Mouse (Mus musculus) stomach, embryonic 14.5 days (tissue): ENCODE results near the gene Hoxb4. TPM values are rescaled to one million over a fixed set of nuclear protein-coding genes. Genes with fewer than 3 reads are reported as not detected.
A peak's percentile ranks its signal among the peaks of the same experiment; 100 is the strongest.

Source experiments
- ATAC-seq: fragments of 200-750 bp; cut with Nextera tagmentation; 2 replicates; pipeline ENCODE4 v1.8.0; 2017; ENCODE audit warnings: low read depth, moderate TSS enrichment; ENCODE audit not compliant: insufficient number of reproducible peaks, insufficient read depth, low FRiP score
- H3K27ac ChIP-seq: fragments of 300-500 bp; sonication (generic); 2 replicates; pipeline ENCODE4 v1.5.1; 2014; ENCODE audit warnings: mild to moderate bottlenecking, low read length, moderate library complexity, mixed read lengths
- H3K27me3 ChIP-seq: fragments of 300-500 bp; sonication (generic); 2 replicates; pipeline ENCODE4 v1.6.1; 2014; ENCODE audit warnings: low read length, control low read depth, mixed read lengths; ENCODE audit not compliant: control insufficient read depth, insufficient read depth
- H3K36me3 ChIP-seq: fragments of 300-500 bp; sonication (generic); 2 replicates; pipeline ENCODE4 v1.6.1; 2014; ENCODE audit warnings: mild to moderate bottlenecking, control low read depth, low read length, moderate library complexity, mixed read lengths; ENCODE audit not compliant: control insufficient read depth, insufficient read depth
- H3K4me1 ChIP-seq: fragments of 300-500 bp; sonication (generic); 2 replicates; pipeline ENCODE4 v1.6.1; 2014; ENCODE audit warnings: low read length, control low read depth, mixed read lengths; ENCODE audit not compliant: control insufficient read depth, insufficient read depth
- H3K4me2 ChIP-seq: fragments of 300-500 bp; sonication (generic); replicated peaks from 2 replicates; pipeline ENCODE4 v1.6.1; 2014; ENCODE audit warnings: low read depth, low read length, control low read depth
- H3K4me3 ChIP-seq: fragments of 300-500 bp; sonication (generic); 2 replicates; pipeline ENCODE4 v1.5.1; 2014; ENCODE audit warnings: low read depth, low read length, control low read depth
- H3K9ac ChIP-seq: fragments of 300-500 bp; sonication (generic); replicated peaks from 2 replicates; pipeline ENCODE4 v1.6.1; 2014; ENCODE audit warnings: low read depth, mild to moderate bottlenecking, control low read depth, low read length, moderate library complexity, mixed read lengths
- H3K9me3 ChIP-seq: fragments of 300-500 bp; sonication (generic); 2 replicates; pipeline ENCODE4 v1.6.1; 2016; ENCODE audit warnings: low read depth, low read length, control low read depth; ENCODE audit not compliant: control insufficient read depth
- WGBS: fragments of 180-500 bp; shearing (Covaris S2); extraction: QIAGEN DNeasy Blood & Tissue Kit; methylation state at CpG from one replicate; pipeline ENCODE4 v1.1.7; 2014; 5-methylcytosine and 5-hydroxymethylcytosine counted together
- polyA plus RNA-seq: library from polyadenylated mRNA; unstranded; fragments of >200 nt; fragmentation: Nextera tagmentation; extraction: Ambion mirVana; gene quantifications from 2 replicates; pipeline ENCODE4 v1.2.1, GENCODE M21; 2014

Hoxb4 gene
- polyA plus RNA-seq, 1 experiment from 2014 or later = 3.7 TPM

- Histone ChIP-seq H3K9ac (peak overlapping the region; percentile 96), H3K4me2 (peak overlapping the region; percentile 95), H3K36me3 (0 out of 2 replicates have a peak, but pooled peaks cover 2% of the 10 kb centered on the region), H3K4me3 (peak overlapping the region; percentile 70), H3K4me1 (peaks cover 40% of the 10 kb centered on the region), H3K27ac (peak overlapping the region; percentile 100), H3K9me3 (no peaks in the 10 kb centered on the region), H3K27me3 (no peaks in the 10 kb centered on the region)
- no peak for ATAC-seq
- WGBS = 8% methylated on average over 12 of the region's 12 CpGs
Observed at GRCm38 (mm10) chr11:96326705-96327104, 8.6 kb downstream of the Hoxb4 start.

GRCm38 (mm10) chr11:96327122-96327521 lies 9.1 kb downstream of the Hoxb4 start:
- H3K36me3 ChIP-seq = 0 out of 2 replicates have a peak, but pooled peaks cover 2% of the 10 kb centered on the region
- WGBS = 17% methylated on average over 7 of the region's 7 CpGs
- H3K27ac ChIP-seq = peak overlapping the region; percentile 100
- peak overlapping the region; percentile 70 for H3K4me3 ChIP-seq
- H3K4me2 ChIP-seq = peak overlapping the region; percentile 95
- no peaks in the 10 kb centered on the region for H3K9me3 ChIP-seq
- ATAC-seq = no peak
- H3K27me3 ChIP-seq = no peaks in the 10 kb centered on the region
- peaks cover 44% of the 10 kb centered on the region for H3K4me1 ChIP-seq
- peak overlapping the region; percentile 96 for H3K9ac ChIP-seq

- peak overlapping the region; percentile 100 for H3K27ac ChIP-seq
- H3K36me3 ChIP-seq = 0 out of 2 replicates have a peak, but pooled peaks cover 2% of the 10 kb centered on the region
- H3K9ac ChIP-seq = peak overlapping the region; percentile 96; the same call in 1 of the 2 replicates
- H3K4me1 ChIP-seq = peaks cover 40% of the 10 kb centered on the region
- H3K27me3 ChIP-seq = no peaks in the 10 kb centered on the region
- no peaks in the 10 kb centered on the region for H3K9me3 ChIP-seq
- peak overlapping the region; percentile 70 for H3K4me3 ChIP-seq
- ATAC-seq = no peak
- WGBS = 16% methylated on average over 5 of the region's 5 CpGs
- peak overlapping the region; percentile 95 for H3K4me2 ChIP-seq
Observed at GRCm38 (mm10) chr11:96327750-96328149, 9.7 kb downstream of the Hoxb4 start.

GRCm38 (mm10) chr11:96328605-96329004 lies 10.5 kb downstream of the Hoxb4 start:
- Histone ChIP-seq H3K27ac (peak overlapping the region; percentile 100), H3K4me3 (peak overlapping the region; percentile 70), H3K9me3 (no peaks in the 10 kb centered on the region), H3K4me2 (peak overlapping the region; percentile 95), H3K27me3 (no peaks in the 10 kb centered on the region), H3K36me3 (0 out of 2 replicates have a peak, but pooled peaks cover 2% of the 10 kb centered on the region), H3K9ac (peak overlapping the region; percentile 22), H3K4me1 (peaks cover 42% of the 10 kb centered on the region)
- WGBS = 9% methylated on average over 8 of the region's 8 CpGs
- no peak for ATAC-seq

GRCm38 (mm10) chr11:96332105-96332504 lies 14.0 kb downstream of the Hoxb4 start:
- H3K36me3 ChIP-seq = 0 out of 2 replicates have a peak, but pooled peaks cover 2% of the 10 kb centered on the region
- H3K4me1 ChIP-seq = peaks cover 70% of the 10 kb centered on the region
- WGBS = 10% methylated on average over 8 of the region's 8 CpGs
- no peaks in the 10 kb centered on the region for H3K9me3 ChIP-seq
- no peaks in the 10 kb centered on the region for H3K27me3 ChIP-seq
- H3K4me3 ChIP-seq = peak overlapping the region; percentile 51
- peak overlapping the region; percentile 91 for H3K9ac ChIP-seq
- H3K27ac ChIP-seq = peak overlapping the region; percentile 100
- peak overlapping the region; percentile 66 for H3K4me2 ChIP-seq
- ATAC-seq = no peak

GRCm38 (mm10) chr11:96332618-96333032 lies 14.6 kb downstream of the Hoxb4 start:
- WGBS = 9% methylated on average over 34 of the region's 35 CpGs
- H3K4me3 ChIP-seq = peak overlapping the region; percentile 51
- no peaks in the 10 kb centered on the region for H3K27me3 ChIP-seq
- H3K4me2 ChIP-seq = peak overlapping the region; percentile 66
- H3K27ac ChIP-seq = peak overlapping the region; percentile 100
- H3K4me1 ChIP-seq = peaks cover 70% of the 10 kb centered on the region
- H3K36me3 ChIP-seq = no peaks in the 10 kb centered on the region
- peak; percentile 63; the same call in 1 of the 2 replicates for ATAC-seq
- H3K9ac ChIP-seq = peak overlapping the region; percentile 91
- H3K9me3 ChIP-seq = no peaks in the 10 kb centered on the region

GRCm38 (mm10) chr11:96333241-96334001 lies 15.4 kb downstream of the Hoxb4 start:
- ATAC-seq = no peak; the same call in 1 of the 2 replicates
- no peaks in the 10 kb centered on the region for H3K9me3 ChIP-seq
- 8% methylated on average over 17 of the region's 17 CpGs for WGBS

GRCm38 (mm10) chr11:96334002-96334364 lies 15.9 kb downstream of the Hoxb4 start:
- ATAC-seq = no peak
- no peaks in the 10 kb centered on the region for H3K9me3 ChIP-seq
- no peaks in the 10 kb centered on the region for H3K27me3 ChIP-seq
- H3K27ac ChIP-seq = peak overlapping the region; percentile 100
- WGBS = 4% methylated on average over 2 of the region's 2 CpGs
- peaks cover 77% of the 10 kb centered on the region for H3K4me1 ChIP-seq
- peak overlapping the region; percentile 66 for H3K4me2 ChIP-seq
- H3K9ac ChIP-seq = peak overlapping the region; percentile 91
- H3K36me3 ChIP-seq = no peaks in the 10 kb centered on the region; the same call in 1 of the 2 replicates
- peak overlapping the region; percentile 51 for H3K4me3 ChIP-seq

More at GRCm38 (mm10) chr11:96333241-96334001, 15.4 kb downstream of the Hoxb4 start:
- H3K4me1 ChIP-seq = peaks cover 74% of the 10 kb centered on the region
- peak overlapping the region; percentile 91 for H3K9ac ChIP-seq
- peak overlapping the region; percentile 66 for H3K4me2 ChIP-seq
- H3K4me3 ChIP-seq = peak overlapping the region; percentile 51
- H3K27ac ChIP-seq = peak overlapping the region; percentile 100
- H3K27me3 ChIP-seq = no peaks in the 10 kb centered on the region
- H3K36me3 ChIP-seq = no peaks in the 10 kb centered on the region; the same call in 1 of the 2 replicates
